Mouse (Mus musculus) lung, adult 18-20 months (tissue): ENCODE data around the gene Spred3.
"Not testable (repeated sequence)": the region's sequence is repeated elsewhere in the genome, so short reads cannot be mapped to it uniquely, and the experiment has no call there.

Source experiments
- DNase-seq, 2 experiments: peaks; one replicate each; pipeline ENCODE4 v3.0.0; 2022; ENCODE audit warnings: mixed read lengths in 2 of 2

The Spred3 gene

GRCm38 (mm10) chr7:29170066-29170754 is at the start of gene Spred3, which contains the start of gene Ggn:
Spred3 (minus strand) TSS chr7:29170411.
Ggn (plus strand) TSS chr7:29170210.
- DNase-seq = peak; percentile 84 to 85

GRCm38 (mm10) chr7:29214846-29215245 is 44.6 kb upstream of the Spred3 start:
- no peak for DNase-seq

- no peak for DNase-seq
Measured at GRCm38 (mm10) chr7:29214236-29214635, 44.0 kb upstream of the Spred3 start.

GRCm38 (mm10) chr7:29213675-29214082 is 43.5 kb upstream of the Spred3 start, which contains the start of gene Catsperg1:
Catsperg1 (minus strand) TSS chr7:29214035.
- peak; percentile 21 to 44 for DNase-seq

- not testable (repeated sequence) for DNase-seq
Measured at GRCm38 (mm10) chr7:29212775-29213560, 42.8 kb upstream of the Spred3 start.

- DNase-seq = peak; percentile 15 to 34
Measured at GRCm38 (mm10) chr7:29212199-29212765, 42.1 kb upstream of the Spred3 start.

GRCm38 (mm10) chr7:29211415-29212198 is 41.4 kb upstream of the Spred3 start:
- DNase-seq = peak; percentile 94

GRCm38 (mm10) chr7:29211013-29211412 is 40.8 kb upstream of the Spred3 start:
- DNase-seq = peak in 1 of 2 experiments; percentile 48

GRCm38 (mm10) chr7:29202577-29202976 is 32.4 kb upstream of the Spred3 start:
- no peak for DNase-seq

- not testable (repeated sequence) for DNase-seq
Measured at GRCm38 (mm10) chr7:29194230-29194629, 24.0 kb upstream of the Spred3 start.

- not testable (repeated sequence) for DNase-seq
Measured at GRCm38 (mm10) chr7:29181323-29181722, 11.1 kb upstream of the Spred3 start.

GRCm38 (mm10) chr7:29180854-29181236 is 10.6 kb upstream of the Spred3 start:
- DNase-seq = no peak

- DNase-seq = peak; percentile 98 to 99
Measured at GRCm38 (mm10) chr7:29180077-29180853, 10.1 kb upstream of the Spred3 start, which contains the start of gene Psmd8. Psmd8 (minus strand) TSS chr7:29180701.

GRCm38 (mm10) chr7:29179323-29179722 is 9.1 kb upstream of the Spred3 start:
- no peak for DNase-seq

- DNase-seq = no peak
Measured at GRCm38 (mm10) chr7:29178106-29178505, 7.9 kb upstream of the Spred3 start.

GRCm38 (mm10) chr7:29172390-29173016 is 2.3 kb upstream of the Spred3 start:
- DNase-seq = no peak

- DNase-seq = no peak
Measured at GRCm38 (mm10) chr7:29171562-29172097, 1.4 kb upstream of the Spred3 start.

GRCm38 (mm10) chr7:29170755-29171561 is 747 bp upstream of the Spred3 start:
- DNase-seq = no peak

- DNase-seq = peak; percentile 77 to 78
Measured at GRCm38 (mm10) chr7:29169231-29170065, 763 bp downstream of the Spred3 start.
